Mouse (Mus musculus): Measurements from ENCODE around the gene Tti1.

- TF ChIP-seq CTCF (IDR thresholded peaks at IDR 0.05; ENCODE audit: low read depth) (no peak), EP300 (IDR thresholded peaks at IDR 0.05; ENCODE audit: low read depth) (no peak)
These were observed 58.1 kb downstream of the Tti1 start for GRCm38 (mm10) chr2:157970124-157970523.
